Mouse (Mus musculus) ovary, adult 2 months (tissue): ENCODE measurements around the gene Hras. TPM values are rescaled to one million over a fixed set of nuclear protein-coding genes. Genes with fewer than 3 reads are reported as not detected.

Experiments
- polyA plus RNA-seq: library from polyadenylated mRNA; depleted of rRNA; stranded (reverse); fragments of >200 nt; gene quantifications from 2 replicates; pipeline ENCODE4 v1.2.3, GENCODE M21; 2012; rRNA removed

The Hras gene
- polyA plus RNA-seq = 87.5 and 94.7 TPM in 2 replicates

DNA sequence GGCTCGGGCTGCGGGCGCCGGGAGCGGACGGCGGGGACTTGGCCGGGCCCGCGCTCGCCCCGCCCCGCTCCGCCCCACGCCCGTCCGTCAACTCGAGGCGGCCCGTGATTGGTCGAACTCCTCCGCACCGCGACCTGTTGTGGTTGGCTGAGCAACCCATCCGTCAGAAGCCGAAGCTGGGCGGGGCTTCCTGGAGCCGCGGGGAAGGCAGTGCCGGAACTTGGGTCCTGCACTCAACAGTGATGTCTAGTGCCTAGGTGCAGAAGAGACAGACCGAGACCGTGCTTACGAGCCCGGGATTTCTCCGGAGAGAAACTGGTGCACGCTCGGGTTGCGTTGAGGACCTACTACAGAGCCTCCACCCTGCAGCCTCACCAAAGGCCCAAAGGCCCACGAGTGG lies at the start of gene Hras, which contains the start of gene Lrrc56:
Hras (minus strand) TSS at position 58 of the 400 bp plus-strand sequence.
Lrrc56 (plus strand) TSS at position 210 of the 400 bp plus-strand sequence.

DNA sequence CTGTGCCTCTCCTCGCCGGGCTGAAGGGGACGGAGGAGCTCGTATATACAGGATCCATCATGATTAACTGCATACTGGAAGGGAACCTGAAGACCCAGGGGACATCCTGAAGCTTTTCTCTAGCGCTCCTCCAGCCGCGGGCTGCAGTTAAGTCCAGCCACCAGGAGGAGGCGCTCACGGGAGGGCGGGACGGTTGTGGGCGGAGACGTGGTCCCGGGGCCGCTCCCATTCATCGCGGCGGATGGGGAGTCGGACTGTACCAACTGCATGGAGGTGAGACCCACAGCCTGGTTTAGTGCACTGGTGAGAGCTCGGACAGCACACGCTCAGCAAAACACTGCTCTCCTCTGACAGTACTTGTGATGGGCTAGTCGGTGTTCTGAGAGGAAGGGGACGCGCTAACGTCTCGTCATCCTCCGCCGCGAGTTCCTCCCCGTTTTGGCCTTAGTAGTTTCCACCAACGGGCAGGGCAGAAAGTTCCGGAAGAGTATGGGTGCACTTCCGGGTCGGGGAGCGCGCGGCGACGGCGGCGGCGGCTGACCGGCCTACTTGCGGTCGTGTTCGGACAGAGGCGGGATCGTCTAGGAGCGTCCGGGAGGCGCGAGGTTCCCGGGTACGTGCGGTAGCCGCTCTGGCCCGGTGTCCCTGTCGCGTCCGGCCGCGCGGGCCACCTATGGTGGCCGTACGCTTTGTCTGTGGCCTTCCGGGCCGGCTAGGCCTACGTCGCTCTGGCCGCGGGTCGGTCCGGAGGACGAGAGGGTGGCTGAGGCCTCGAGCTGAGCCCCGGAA lies 34.7 kb upstream of the Hras start, which contains the start of gene Phrf1:
Phrf1 (plus strand) TSS at position 506 of the 789 bp plus-strand sequence.

GRCm38 (mm10) chr7:141215101-141215879 lies 21.5 kb upstream of the Hras start, which contains the start of gene Rassf7:
Gene Rassf7 (plus strand): TSS chr7:141215860.

DNA sequence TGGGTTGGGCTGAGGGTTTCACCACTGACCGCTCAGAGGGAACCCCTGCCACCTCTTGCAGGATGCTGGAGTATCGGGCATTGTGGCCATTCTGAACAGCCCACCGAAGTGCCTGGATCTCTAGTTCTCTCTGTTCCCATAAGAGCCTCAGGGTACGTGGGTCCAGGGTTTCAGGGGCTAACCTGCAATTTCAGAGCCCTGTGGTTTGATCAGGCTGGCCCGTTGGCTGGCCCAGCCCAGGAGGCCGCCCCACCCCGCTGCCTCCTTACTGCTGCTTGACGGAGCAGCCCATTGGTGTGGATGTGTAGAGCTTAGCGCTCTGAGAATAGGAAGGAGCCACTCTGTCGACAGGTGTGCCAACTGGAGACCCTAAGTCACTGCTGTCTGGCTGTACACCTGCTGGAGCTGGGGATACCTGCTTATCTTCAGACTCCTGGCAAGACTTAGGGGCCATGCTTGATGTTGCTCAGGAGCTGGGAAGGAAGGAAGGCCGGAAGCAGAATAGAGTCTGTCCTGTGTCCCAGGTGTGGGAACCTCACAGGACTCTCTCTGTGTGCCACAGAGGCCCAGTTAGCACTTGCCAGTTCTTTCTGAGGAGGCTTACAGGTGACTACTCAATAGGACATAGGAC lies 19.9 kb upstream of the Hras start, which contains the start of gene Lmntd2:
Lmntd2 (minus strand) TSS at position 476 of the 631 bp plus-strand sequence.

GRCm38 (mm10) chr7:141172116-141173006 lies 21.4 kb downstream of the Hras start, which contains the start of gene Rnh1:
Gene Rnh1 (minus strand): TSS chr7:141172857.

Other genes with a start within 250 kb of the Hras start
- gene Ifitm5, start 243.7 kb downstream of the Hras start, polyA plus RNA-seq = 2.4 and 4.1 TPM in 2 replicates
- 0.60 TPM in 1 of 2 replicates, not detected in the other for gene Gm45717, start 238.1 kb downstream of the Hras start, polyA plus RNA-seq
- gene Ifitm2, start 238.0 kb downstream of the Hras start, polyA plus RNA-seq = 1,395 and 2,043 TPM in 2 replicates
- 658 and 1,418 TPM in 2 replicates for gene Ifitm1, start 226.8 kb downstream of the Hras start, polyA plus RNA-seq
- gene Ifitm3, start 183.2 kb downstream of the Hras start, polyA plus RNA-seq = 378 and 768 TPM in 2 replicates
- 5.8 and 9.8 TPM in 2 replicates for gene Ifitm6, start 176.1 kb downstream of the Hras start, polyA plus RNA-seq
- not detected in 2 replicates for gene Gm17387, start 164.9 kb downstream of the Hras start, polyA plus RNA-seq
- gene B4galnt4, start 132.9 kb downstream of the Hras start, polyA plus RNA-seq = 3.2 and 3.5 TPM in 2 replicates
- gene Pkp3, start 115.8 kb downstream of the Hras start, polyA plus RNA-seq = 13.5 and 14.9 TPM in 2 replicates
- gene Sigirr, start 93.4 kb downstream of the Hras start, polyA plus RNA-seq = 11.4 and 12.8 TPM in 2 replicates
- 2.1 and 2.7 TPM in 2 replicates for gene Ano9, start 76.2 kb downstream of the Hras start, polyA plus RNA-seq
- 62.9 and 65.4 TPM in 2 replicates for gene Ptdss2, start 71.6 kb downstream of the Hras start, polyA plus RNA-seq
- gene Rnh1, start 21.1 kb downstream of the Hras start, polyA plus RNA-seq = 248 and 267 TPM in 2 replicates
- gene Lrrc56, start 152 bp upstream of the Hras start, polyA plus RNA-seq = 13.4 and 23.5 TPM in 2 replicates
- 3.1 and 4.9 TPM in 2 replicates for gene Lmntd2, start 20.1 kb upstream of the Hras start, polyA plus RNA-seq
- gene Rassf7, start 21.9 kb upstream of the Hras start, polyA plus RNA-seq = 46.2 and 50.8 TPM in 2 replicates
- gene Phrf1, start 34.8 kb upstream of the Hras start, polyA plus RNA-seq = 22.2 and 24.8 TPM in 2 replicates
- gene Irf7, start 72.5 kb upstream of the Hras start, polyA plus RNA-seq = 57.8 and 77.3 TPM in 2 replicates
- 1.2 and 1.6 TPM in 2 replicates for gene Cdhr5, start 82.8 kb upstream of the Hras start, polyA plus RNA-seq
- 15.3 and 19.9 TPM in 2 replicates for gene Sct, start 85.1 kb upstream of the Hras start, polyA plus RNA-seq
- 22.0 and 22.8 TPM in 2 replicates for gene Drd4, start 98.0 kb upstream of the Hras start, polyA plus RNA-seq
- gene Deaf1, start 133.7 kb upstream of the Hras start, polyA plus RNA-seq = 26.5 and 30.5 TPM in 2 replicates
- 39.0 and 45.8 TPM in 2 replicates for gene Tmem80, start 133.7 kb upstream of the Hras start, polyA plus RNA-seq
- 20.8 and 24.1 TPM in 2 replicates for gene Eps8l2, start 144.9 kb upstream of the Hras start, polyA plus RNA-seq
- 165 and 186 TPM in 2 replicates for gene Taldo1, start 198.2 kb upstream of the Hras start, polyA plus RNA-seq
- 109 and 117 TPM in 2 replicates for gene Gatd1, start 220.1 kb upstream of the Hras start, polyA plus RNA-seq
- gene Cend1, start 235.5 kb upstream of the Hras start, polyA plus RNA-seq = 0.26 and 0.55 TPM in 2 replicates
- 105 and 114 TPM in 2 replicates for gene Slc25a22, start 243.9 kb upstream of the Hras start, polyA plus RNA-seq